Mouse (Mus musculus) skeletal muscle tissue, adult 2 months (tissue): ENCODE results near the gene Glt8d2.
"Not testable (repeated sequence)": the region's sequence is repeated elsewhere in the genome, so short reads cannot be mapped to it uniquely, and the experiment has no call there.

Experiments
- DNase-seq: peaks from one replicate; pipeline ENCODE4 v3.0.0-alpha.2; 2012; ENCODE audit warnings: low read depth, low spot score

Gene Glt8d2

GRCm38 (mm10) chr10:82646083-82646482, 44.4 kb downstream of the Glt8d2 start:
- DNase-seq, result no peak

- DNase-seq, result no peak
Measured at GRCm38 (mm10) chr10:82641481-82641880, 49.0 kb downstream of the Glt8d2 start.

- DNase-seq, result no peak
Measured at GRCm38 (mm10) chr10:82639032-82639698, 51.3 kb downstream of the Glt8d2 start.

GRCm38 (mm10) chr10:82636321-82636720, 54.1 kb downstream of the Glt8d2 start:
- DNase-seq, result no peak

GRCm38 (mm10) chr10:82634348-82634747, 56.1 kb downstream of the Glt8d2 start:
- no peak for DNase-seq

- DNase-seq, result no peak
Measured at GRCm38 (mm10) chr10:82632496-82633280, 57.8 kb downstream of the Glt8d2 start.

GRCm38 (mm10) chr10:82631133-82631532, 59.3 kb downstream of the Glt8d2 start:
- DNase-seq, result no peak

GRCm38 (mm10) chr10:82630497-82630896, 60.0 kb downstream of the Glt8d2 start:
- DNase-seq, result no peak

- peak; percentile 94 for DNase-seq
Measured at GRCm38 (mm10) chr10:82629586-82630255, 60.7 kb downstream of the Glt8d2 start, which contains the start of gene Tdg. Gene Tdg (plus strand): TSS chr10:82629828.

- no peak for DNase-seq
Measured at GRCm38 (mm10) chr10:82629111-82629585, 61.3 kb downstream of the Glt8d2 start.

- DNase-seq, result not testable (repeated sequence)
Measured at GRCm38 (mm10) chr10:82623553-82623932, 66.9 kb downstream of the Glt8d2 start.

GRCm38 (mm10) chr10:82622671-82623552, 67.5 kb downstream of the Glt8d2 start, which contains the start of gene 1190007I07Rik:
Gene 1190007I07Rik (minus strand): TSS chr10:82623228.
- peak; percentile 91 for DNase-seq

- no peak for DNase-seq
Measured at GRCm38 (mm10) chr10:82622235-82622634, 68.2 kb downstream of the Glt8d2 start.
